Mouse (Mus musculus): ENCODE results near the gene Gm10570.

DNA sequence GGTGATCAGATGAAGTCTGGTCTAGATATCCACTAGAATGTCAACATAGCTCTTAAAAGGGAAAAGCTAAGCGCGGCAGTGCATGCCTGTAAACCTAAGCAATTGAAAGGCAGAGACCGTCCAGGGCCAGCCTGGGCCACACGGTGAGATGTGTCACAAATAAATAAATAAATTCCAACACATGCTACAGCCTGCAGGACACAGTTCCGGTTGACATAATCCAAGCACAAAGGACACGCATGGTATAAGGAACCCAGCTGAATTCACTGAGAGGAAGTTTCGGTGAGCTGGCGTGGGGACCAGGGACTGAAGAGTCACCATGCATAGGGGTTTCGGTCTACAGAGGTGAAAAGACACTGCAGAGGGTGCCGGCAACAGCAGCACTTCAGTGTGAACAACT lies 39.7 kb downstream of the Gm10570 start:
- TF ChIP-seq POLR2A (IDR thresholded peaks at IDR 0.05; ENCODE audit: extremely low read depth, insufficient read depth, low read length) (no peak), CTCF (IDR thresholded peaks at IDR 0.05; ENCODE audit: extremely low read depth, insufficient read depth, low read length) (no peak)
